Mouse (Mus musculus) G1E (cell line): ENCODE measurements around the gene Abhd4. TPM values are rescaled to one million over a fixed set of nuclear protein-coding genes. Genes with fewer than 3 reads are reported as not detected.

ENCODE experiments used
- ATAC-seq: 2 replicates; pipeline ENCODE4 v1.8.0; 2016; ENCODE audit warnings: mild to moderate bottlenecking; ENCODE audit not compliant: insufficient number of reproducible peaks, poor library complexity, low FRiP score, severe bottlenecking; ENCODE audit errors: extremely low read depth
- DNase-seq: peaks from one replicate; pipeline ENCODE4 v3.0.0; 2012; ENCODE audit warnings: low spot score
- H3K27me3 ChIP-seq: 2 replicates; pipeline ENCODE4 v1.6.1; 2012; ENCODE audit warnings: mild to moderate bottlenecking, low read length, inconsistent platforms; ENCODE audit not compliant: insufficient read depth
- H3K36me3 ChIP-seq: replicated peaks from 2 replicates; pipeline ENCODE3; 2012; ENCODE audit warnings: mild to moderate bottlenecking, inconsistent platforms
- H3K4me1 ChIP-seq: 2 replicates; pipeline ENCODE4 v1.6.1; 2012; ENCODE audit warnings: low read depth, low read length, inconsistent platforms, mixed read lengths; ENCODE audit not compliant: insufficient read depth
- H3K4me3 ChIP-seq: 2 replicates; pipeline ENCODE4 v1.5.1; 2012; ENCODE audit warnings: low read depth, mild to moderate bottlenecking, inconsistent platforms, low read length, moderate library complexity, mixed read lengths
- H3K9me3 ChIP-seq: replicated peaks from 2 replicates; pipeline ENCODE4 v1.6.1; 2012; ENCODE audit warnings: inconsistent platforms
- CTCF ChIP-seq: IDR thresholded peaks from 2 replicates; pipeline ENCODE4 v1.5.1; 2012; ENCODE audit warnings: low read depth, low read length, inconsistent platforms, mixed read lengths
- GATA1 ChIP-seq: IDR thresholded peaks from 2 replicates; pipeline ENCODE4 v1.6.1; 2012; ENCODE audit warnings: borderline replicate concordance, low read length, inconsistent platforms, mixed read lengths
- GATA2 ChIP-seq: IDR thresholded peaks from 2 replicates; pipeline ENCODE4 v1.6.1; 2012; ENCODE audit warnings: low read depth, low read length, inconsistent platforms, borderline replicate concordance
- POLR2AphosphoS5 ChIP-seq: IDR thresholded peaks from 2 replicates; pipeline ENCODE4 v1.6.1; 2012; ENCODE audit warnings: low read depth, low read length, inconsistent platforms; ENCODE audit not compliant: insufficient replicate concordance
- TAL1 ChIP-seq: conservative IDR thresholded peaks from 2 replicates; pipeline ENCODE4 v1.6.1; 2012; ENCODE audit warnings: low read depth, low read length, inconsistent platforms, mixed read lengths
- polyA plus RNA-seq: library from polyadenylated mRNA; stranded (reverse); fragments of >175 nt; gene quantifications from 2 replicates; pipeline ENCODE4 v1.2.3, GENCODE M21; 2012
- total RNA-seq, 2 experiments: library from RNA; stranded (forward) in 1 of 2; stranded (reverse) in 1 of 2; fragments of 200-1000 nt in 1 of 2; fragments of >200 nt in 1 of 2; fragmentation: Nextera tagmentation in 1 of 2; gene quantifications; 2 replicates each; pipeline ENCODE4 v1.2.3; 2014 to 2017

Gene Abhd4
- total and polyA plus RNA-seq, 3 experiments: 8.2 to 56.5 (median 21.5) TPM

GRCm38 (mm10) chr14:54272696-54273095 is 18.7 kb downstream of the Abhd4 start:
- DNase-seq (no peak), ATAC-seq (no peak)
- no peak overlapping the region for H3K4me3 ChIP-seq
- TF ChIP-seq GATA1 (no peak), CTCF (no peak), TAL1 (no peak), POLR2AphosphoS5 (no peak), GATA2 (no peak)
- peaks cover 10% of the 10 kb centered on the region for H3K36me3 ChIP-seq
- peaks cover 7% of the 10 kb centered on the region; the same call in 1 of the 2 replicates for H3K4me1 ChIP-seq
- H3K27me3 ChIP-seq: peaks cover 18% of the 10 kb centered on the region
- H3K9me3 ChIP-seq: no peaks in the 10 kb centered on the region

DNA sequence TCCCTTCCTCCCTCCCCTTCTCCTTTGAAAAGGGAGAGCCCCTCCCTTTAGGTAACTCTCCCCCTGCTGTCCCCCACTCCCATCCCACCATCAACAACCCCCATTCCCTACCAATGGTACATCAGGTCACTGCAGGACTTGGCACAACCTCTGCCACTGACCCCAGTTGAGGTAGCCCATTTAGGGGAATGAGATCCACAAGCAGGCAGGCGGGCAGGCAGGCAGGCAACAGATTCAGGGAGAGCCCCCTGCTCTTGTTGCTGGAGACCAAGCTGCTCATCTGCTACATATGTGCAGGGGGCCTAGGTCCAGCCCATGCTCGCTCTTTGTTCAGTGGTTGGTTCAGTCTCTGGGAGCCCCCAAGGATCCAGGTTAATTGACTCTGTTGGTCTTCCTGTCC is 22.5 kb downstream of the Abhd4 start:
- no peak overlapping the region for H3K4me3 ChIP-seq
- DNase-seq: no peak
- H3K9me3 ChIP-seq: no peaks in the 10 kb centered on the region
- H3K27me3 ChIP-seq: peaks cover 20% of the 10 kb centered on the region
- no peak for ATAC-seq
- H3K36me3 ChIP-seq: no peaks in the 10 kb centered on the region
- H3K4me1 ChIP-seq: no peaks in the 10 kb centered on the region
- no peak for TF ChIP-seq POLR2AphosphoS5
- no peak for TF ChIP-seq TAL1
- no peak for TF ChIP-seq GATA1
- TF ChIP-seq GATA2: no peak
- no peak for TF ChIP-seq CTCF

GRCm38 (mm10) chr14:54284839-54285238 is 30.9 kb downstream of the Abhd4 start, which contains the start of gene Olfr49:
Gene Olfr49, minus strand, starts transcription at chr14:54284939.
- ATAC-seq (no peak), DNase-seq (no peak)
- TF ChIP-seq POLR2AphosphoS5 (no peak), TAL1 (no peak), CTCF (no peak), GATA1 (no peak), GATA2 (no peak)
- Histone ChIP-seq H3K4me1 (0 out of 2 replicates have a peak, but pooled peaks cover 2% of the 10 kb centered on the region), H3K27me3 (peaks cover 30% of the 10 kb centered on the region), H3K9me3 (no peaks in the 10 kb centered on the region), H3K4me3 (no peak within 1 kb of the TSS), H3K36me3 (no peaks in the 10 kb centered on the region)

GRCm38 (mm10) chr14:54300136-54300535 is 46.1 kb downstream of the Abhd4 start:
- ATAC-seq: no peak
- Histone ChIP-seq H3K9me3 (no peaks in the 10 kb centered on the region), H3K4me1 (no peaks in the 10 kb centered on the region), H3K4me3 (no peak overlapping the region), H3K36me3 (no peaks in the 10 kb centered on the region), H3K27me3 (peaks cover 4% of the 10 kb centered on the region; the same call in 1 of the 2 replicates)
- TF ChIP-seq GATA2: no peak
- no peak for TF ChIP-seq TAL1
- no peak for TF ChIP-seq CTCF
- no peak for DNase-seq

DNA sequence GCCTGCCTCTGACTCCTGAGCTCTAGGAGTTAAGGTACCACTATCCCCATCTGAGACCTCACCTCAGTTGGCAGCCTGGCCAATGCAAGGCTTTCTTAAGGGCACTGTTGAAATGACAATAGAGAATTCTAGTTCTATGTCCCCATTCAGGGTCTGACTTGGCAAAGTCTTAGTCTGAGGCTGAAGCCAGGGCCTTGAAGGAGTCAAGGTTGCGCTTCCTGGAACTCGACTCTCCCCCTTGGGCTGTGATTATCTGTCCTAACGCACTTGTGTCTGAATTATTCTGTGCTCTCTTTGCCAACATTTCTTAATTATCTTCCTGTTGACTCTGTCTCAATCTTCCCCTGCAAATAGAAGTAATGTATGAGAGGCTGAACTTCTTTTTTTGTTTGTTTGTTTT is 46.7 kb downstream of the Abhd4 start:
- Histone ChIP-seq H3K4me1 (no peaks in the 10 kb centered on the region), H3K9me3 (no peaks in the 10 kb centered on the region), H3K4me3 (no peak overlapping the region), H3K36me3 (no peaks in the 10 kb centered on the region), H3K27me3 (peaks cover 4% of the 10 kb centered on the region; the same call in 1 of the 2 replicates)
- DNase-seq (no peak), ATAC-seq (no peak)
- TF ChIP-seq GATA2: no peak
- no peak for TF ChIP-seq TAL1
- TF ChIP-seq POLR2AphosphoS5: no peak
- TF ChIP-seq GATA1: no peak
- no peak for TF ChIP-seq CTCF

DNA sequence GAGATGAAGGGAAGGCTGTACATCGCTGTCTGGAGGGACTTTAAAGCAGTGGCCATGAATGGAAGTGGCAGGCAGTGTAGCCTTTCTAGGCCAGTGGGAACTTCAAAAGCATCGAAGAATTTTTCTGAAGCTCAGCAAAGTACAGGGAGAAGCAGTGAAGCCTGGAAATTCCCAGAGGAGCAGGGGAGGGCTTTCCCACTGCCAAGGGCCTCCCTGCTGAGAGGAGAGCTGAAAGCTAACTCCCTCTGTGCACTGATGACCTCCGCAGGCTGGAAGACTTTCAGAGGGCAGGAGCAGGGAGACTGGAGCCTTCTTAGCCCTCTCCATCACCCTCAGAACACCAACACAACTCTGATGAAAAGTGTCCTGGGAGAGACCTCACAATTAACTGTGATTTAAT is 57.8 kb downstream of the Abhd4 start:
- ATAC-seq: no peak
- Histone ChIP-seq H3K4me1 (no peaks in the 10 kb centered on the region), H3K27me3 (peaks cover 13% of the 10 kb centered on the region), H3K36me3 (no peaks in the 10 kb centered on the region), H3K9me3 (no peaks in the 10 kb centered on the region), H3K4me3 (no peak overlapping the region)
- DNase-seq: no peak
- TF ChIP-seq TAL1: no peak
- no peak for TF ChIP-seq GATA2
- TF ChIP-seq CTCF: no peak
- no peak for TF ChIP-seq GATA1
- no peak for TF ChIP-seq POLR2AphosphoS5

Other genes with a start within 250 kb of the Abhd4 start
- gene Dad1, start 84 bp upstream of the Abhd4 start, total RNA-seq (2014; fragmentation: Nextera tagmentation): 223 and 226 TPM in 2 replicates
- 112 and 115 TPM in 2 replicates for gene Dad1, start 84 bp upstream of the Abhd4 start, total RNA-seq (2017)
- 16.6 and 17.0 TPM in 2 replicates for gene Dad1, start 84 bp upstream of the Abhd4 start, polyA plus RNA-seq
- not detected in 2 replicates for gene Olfr49, start 30.8 kb downstream of the Abhd4 start, total RNA-seq (2014; fragmentation: Nextera tagmentation)
- gene Olfr49, start 30.8 kb downstream of the Abhd4 start, total RNA-seq (2017): 0.17 and 0.27 TPM in 2 replicates
- not detected in 2 replicates for gene Olfr49, start 30.8 kb downstream of the Abhd4 start, polyA plus RNA-seq
- 72.2 and 76.0 TPM in 2 replicates for gene Oxa1l, start 106.6 kb downstream of the Abhd4 start, total RNA-seq (2014; fragmentation: Nextera tagmentation)
- gene Oxa1l, start 106.6 kb downstream of the Abhd4 start, total RNA-seq (2017): 34.2 and 35.9 TPM in 2 replicates
- gene Oxa1l, start 106.6 kb downstream of the Abhd4 start, polyA plus RNA-seq: 134 and 196 TPM in 2 replicates
- 4.6 and 6.2 TPM in 2 replicates for gene Slc7a7, start 163.6 kb downstream of the Abhd4 start, total RNA-seq (2014; fragmentation: Nextera tagmentation)
- 0.55 and 0.76 TPM in 2 replicates for gene Slc7a7, start 163.6 kb downstream of the Abhd4 start, total RNA-seq (2017)
- gene Slc7a7, start 163.6 kb downstream of the Abhd4 start, polyA plus RNA-seq: 0.88 and 1.1 TPM in 2 replicates
- 318 and 469 TPM in 2 replicates for gene Mrpl52, start 172.7 kb downstream of the Abhd4 start, total RNA-seq (2014; fragmentation: Nextera tagmentation)
- 238 and 282 TPM in 2 replicates for gene Mrpl52, start 172.7 kb downstream of the Abhd4 start, total RNA-seq (2017)
- gene Mrpl52, start 172.7 kb downstream of the Abhd4 start, polyA plus RNA-seq: 1,643 and 2,190 TPM in 2 replicates
- 60.4 and 66.0 TPM in 2 replicates for gene Mmp14, start 177.4 kb downstream of the Abhd4 start, total RNA-seq (2014; fragmentation: Nextera tagmentation)
- 28.6 and 33.8 TPM in 2 replicates for gene Mmp14, start 177.4 kb downstream of the Abhd4 start, total RNA-seq (2017)
- gene Mmp14, start 177.4 kb downstream of the Abhd4 start, polyA plus RNA-seq: 108 and 147 TPM in 2 replicates
- gene Lrp10, start 209.9 kb downstream of the Abhd4 start, total RNA-seq (2014; fragmentation: Nextera tagmentation): 36.3 and 44.4 TPM in 2 replicates
- gene Lrp10, start 209.9 kb downstream of the Abhd4 start, total RNA-seq (2017): 25.5 and 39.7 TPM in 2 replicates
- gene Lrp10, start 209.9 kb downstream of the Abhd4 start, polyA plus RNA-seq: 226 and 280 TPM in 2 replicates
- not detected in 2 replicates for gene Rem2, start 221.9 kb downstream of the Abhd4 start, total RNA-seq (2014; fragmentation: Nextera tagmentation)
- not detected in 2 replicates for gene Rem2, start 221.9 kb downstream of the Abhd4 start, total RNA-seq (2017)
- gene Rem2, start 221.9 kb downstream of the Abhd4 start, polyA plus RNA-seq: 0.06 and 0.08 TPM in 2 replicates